In genomic region chr9:119031038-119031437, GRCm38 (mm10) we compare ENCODE assay signal across 24 mouse cellular contexts. TPM values are rescaled to one million over a fixed set of nuclear protein-coding genes. Genes with fewer than 3 reads are reported as not detected.
DNase-seq lines count a peak whose midpoint lies in the region; ATAC-seq and TF ChIP-seq lines count a peak whose summit lies in the region.
"Had no signal": no experiment of that assay in that cellular context is flagged by ENCODE, and none has a peak within 500 bp of the region (broad histone marks: within the 10 kb centered on the region; RNA-seq: fewer than 3 reads in every experiment).

No protein-coding gene starts in this region.

- H3K36me3 ChIP-seq in heart, postnatal 0 days (replicated peaks; ENCODE audit: control insufficient read depth, insufficient read depth, low read length) = peaks cover 20% of the 10 kb centered on the region
- peaks cover 39% of the 10 kb centered on the region for H3K36me3 ChIP-seq in heart, embryonic 12.5 days
- H3K36me3 ChIP-seq in liver, adult 2 months (ENCODE audit: control insufficient read depth, insufficient read depth, low read length) = no peaks in the 10 kb centered on the region
- H3K36me3 ChIP-seq in liver, embryonic 12.5 days = peaks cover 30% of the 10 kb centered on the region
- H3K36me3 ChIP-seq in limb, embryonic 13.5 days = peaks cover 58% of the 10 kb centered on the region
- H3K36me3 ChIP-seq: forebrain, embryonic 12.5 days; hindbrain, embryonic 12.5 days had no signal

- H3K4me1 ChIP-seq in heart, postnatal 0 days (ENCODE audit: control insufficient read depth, insufficient read depth) = no peaks in the 10 kb centered on the region
- H3K4me1 ChIP-seq in heart, embryonic 12.5 days (replicated peaks) = peaks cover 24% of the 10 kb centered on the region
- no peaks in the 10 kb centered on the region for H3K4me1 ChIP-seq in liver, adult 2 months (ENCODE audit: control insufficient read depth, insufficient read depth, low read length)
- no peaks in the 10 kb centered on the region for H3K4me1 ChIP-seq in liver, embryonic 12.5 days
- peaks cover 50% of the 10 kb centered on the region for H3K4me1 ChIP-seq in limb, embryonic 13.5 days
- H3K4me1 ChIP-seq: intestine, embryonic 15.5 days had no signal

- no peak for TF ChIP-seq POLR2A in liver, adult 2 months (IDR thresholded peaks at IDR 0.05; ENCODE audit: extremely low read depth, insufficient read depth, low read length)

- no peak for DNase-seq in heart, postnatal 0 days (ENCODE audit: low spot score)
- no peak for DNase-seq in liver, adult 2 months (ENCODE audit: extremely low read depth, low read depth, low spot score)
- no peak for DNase-seq in gastrocnemius, adult 8-10 months (ENCODE audit: low spot score in 2 of 2)
- DNase-seq: B cell, adult 2 months; cerebellum, adult 8-10 months; cerebellum, postnatal 25 days; forebrain, postnatal 0 days; layer of hippocampus, adult 9-11 months; liver, postnatal 0 days; lung, postnatal 36 days; right cerebral cortex, postnatal 25 days had no signal

- WGBS in heart, postnatal 0 days = 76% methylated on average over 4 of the region's 4 CpGs
- WGBS in heart, embryonic 12.5 days = 74% methylated on average over 4 of the region's 4 CpGs
- WGBS in liver, adult 2 months = 86% methylated on average over 4 of the region's 4 CpGs
- 71% methylated on average over 4 of the region's 4 CpGs for WGBS in liver, embryonic 12.5 days (ENCODE audit: insufficient replicate concordance)
- 77% methylated on average over 4 of the region's 4 CpGs for WGBS in limb, embryonic 13.5 days

- no peak overlapping the region for H3K9ac ChIP-seq in heart, postnatal 0 days (replicated peaks; ENCODE audit: low read depth, low read length)
- H3K9ac ChIP-seq in heart, embryonic 12.5 days = no peak overlapping the region
- no peak overlapping the region for H3K9ac ChIP-seq in liver, adult 2 months (ENCODE audit: low read depth, low read length)
- H3K9ac ChIP-seq in liver, embryonic 12.5 days = no peak overlapping the region
- no peak overlapping the region for H3K9ac ChIP-seq in limb, embryonic 13.5 days
- H3K9ac ChIP-seq: forebrain, embryonic 12.5 days; forebrain, postnatal 0 days; heart, embryonic 13.5 days; hindbrain, embryonic 12.5 days; intestine, embryonic 15.5 days; liver, postnatal 0 days; stomach, embryonic 15.5 days had no signal

- no peaks in the 10 kb centered on the region for H3K27me3 ChIP-seq in heart, postnatal 0 days (ENCODE audit: control insufficient read depth, insufficient read depth, low read length)
- H3K27me3 ChIP-seq in heart, embryonic 12.5 days (replicated peaks) = no peaks in the 10 kb centered on the region
- H3K27me3 ChIP-seq in liver, adult 2 months (ENCODE audit: control insufficient read depth, insufficient read depth, low read length) = no peaks in the 10 kb centered on the region
- H3K27me3 ChIP-seq in liver, embryonic 12.5 days (replicated peaks) = no peaks in the 10 kb centered on the region
- H3K27me3 ChIP-seq in limb, embryonic 13.5 days = no peaks in the 10 kb centered on the region
- H3K27me3 ChIP-seq: forebrain, embryonic 12.5 days; heart, embryonic 13.5 days; hindbrain, embryonic 12.5 days; intestine, embryonic 15.5 days; stomach, embryonic 15.5 days had no signal

- no peak for TF ChIP-seq CTCF in heart, postnatal 0 days (IDR thresholded peaks at IDR 0.05; ENCODE audit: low read depth)
- no peak for TF ChIP-seq CTCF in liver, adult 2 months (IDR thresholded peaks at IDR 0.05; ENCODE audit: low read depth, low read length)

- H3K9me3 ChIP-seq in heart, postnatal 0 days (replicated peaks; ENCODE audit: control insufficient read depth, low read length) = no peaks in the 10 kb centered on the region
- no peaks in the 10 kb centered on the region for H3K9me3 ChIP-seq in heart, embryonic 12.5 days (replicated peaks)
- no peaks in the 10 kb centered on the region for H3K9me3 ChIP-seq in liver, embryonic 12.5 days (replicated peaks)
- no peaks in the 10 kb centered on the region for H3K9me3 ChIP-seq in limb, embryonic 13.5 days
- H3K9me3 ChIP-seq: forebrain, embryonic 12.5 days; heart, embryonic 13.5 days; hindbrain, embryonic 12.5 days; intestine, embryonic 15.5 days; stomach, embryonic 15.5 days had no signal

- peak overlapping the region; percentile 47; the same call in 1 of the 2 replicates for H3K27ac ChIP-seq in heart, postnatal 0 days (ENCODE audit: low read depth)
- H3K27ac ChIP-seq in heart, embryonic 12.5 days (ENCODE audit: poor library complexity, severe bottlenecking) = no peak overlapping the region
- H3K27ac ChIP-seq in liver, adult 2 months (replicated peaks; ENCODE audit: insufficient read depth, low read depth, low read length) = 0 out of 2 replicates have a peak overlapping the region, but pooled peaks have one; percentile 38
- no peak overlapping the region for H3K27ac ChIP-seq in liver, embryonic 12.5 days
- peak overlapping the region; percentile 90; the same call in 1 of the 2 replicates for H3K27ac ChIP-seq in limb, embryonic 13.5 days
- H3K27ac ChIP-seq: hindbrain, embryonic 12.5 days; hindbrain, postnatal 0 days; intestine, embryonic 15.5 days; stomach, embryonic 15.5 days had no signal

- no peak overlapping the region for H3K4me3 ChIP-seq in heart, postnatal 0 days (ENCODE audit: low read depth, low read length)
- H3K4me3 ChIP-seq in heart, embryonic 12.5 days = no peak overlapping the region
- no peak overlapping the region for H3K4me3 ChIP-seq in liver, adult 2 months (ENCODE audit: insufficient read depth, low read depth, low read length)
- H3K4me3 ChIP-seq in liver, embryonic 12.5 days = no peak overlapping the region
- no peak overlapping the region for H3K4me3 ChIP-seq in limb, embryonic 13.5 days
- H3K4me3 ChIP-seq: erythroblast, embryonic 14.5 days; forebrain, embryonic 12.5 days; heart, embryonic 13.5 days; hindbrain, embryonic 12.5 days; intestine, embryonic 15.5 days; stomach, embryonic 15.5 days had no signal

- no peak for ATAC-seq in heart, postnatal 0 days (ENCODE audit: insufficient read depth, low read depth)
- no peak for ATAC-seq in heart, embryonic 12.5 days (ENCODE audit: insufficient number of reproducible peaks, low FRiP score)
- ATAC-seq in liver, embryonic 12.5 days = no peak
- ATAC-seq in limb, embryonic 13.5 days (ENCODE audit: low FRiP score, low read depth) = no peak
- ATAC-seq: forebrain, postnatal 0 days; hindbrain, postnatal 0 days; intestine, embryonic 15.5 days; liver, postnatal 0 days; midbrain, embryonic 16.5 days had no signal

- no peaks in the 10 kb centered on the region for H3K79me2 ChIP-seq in liver, adult 2 months (ENCODE audit: control insufficient read depth, insufficient read depth, low read length)

- H3K4me2 ChIP-seq in heart, postnatal 0 days (ENCODE audit: low read depth, low read length) = no peak overlapping the region
- H3K4me2 ChIP-seq in heart, embryonic 12.5 days = no peak overlapping the region
- H3K4me2 ChIP-seq in liver, embryonic 12.5 days = no peak overlapping the region
- no peak overlapping the region for H3K4me2 ChIP-seq in limb, embryonic 13.5 days (replicated peaks)
- H3K4me2 ChIP-seq: forebrain, embryonic 12.5 days; heart, embryonic 13.5 days; hindbrain, embryonic 12.5 days; intestine, embryonic 15.5 days; liver, embryonic 11.5 days; midbrain, embryonic 11.5 days; stomach, embryonic 15.5 days had no signal

- TF ChIP-seq EP300 in heart, postnatal 0 days (IDR thresholded peaks at IDR 0.05; ENCODE audit: low read depth) = no peak

RNA-seq across cellular contexts. Expression of gene Vill, which starts 21.5 kb away (rescaled TPM):
- 4.8 and 12.6 TPM in 2 replicates for total RNA-seq in heart, postnatal 0 days (2014; rRNA removed; ENCODE audit: low replicate concordance)
- 3.8 and 4.4 TPM in 2 replicates for polyA plus RNA-seq in heart, postnatal 0 days (2015; fragmentation: Nextera tagmentation; extraction: Ambion mirVana)
- polyA plus RNA-seq in heart, embryonic 12.5 days (2016; fragmentation: Nextera tagmentation; extraction: Ambion mirVana) = 14.3 and 15.3 TPM in 2 replicates
- total RNA-seq in liver, adult 2 months (2014; rRNA removed) = 2.3 and 3.0 TPM in 2 replicates
- 0.50 and 1.2 TPM in 2 replicates for polyA plus RNA-seq in liver, adult 2 months (2012; rRNA removed)
- polyA plus RNA-seq in liver, embryonic 12.5 days (2016; fragmentation: Nextera tagmentation; extraction: Ambion mirVana) = 12.1 and 12.7 TPM in 2 replicates
- 31.6 and 35.2 TPM in 2 replicates for polyA plus RNA-seq in limb, embryonic 13.5 days (2015; fragmentation: Nextera tagmentation; extraction: Ambion mirVana)
- total RNA-seq in gastrocnemius, adult 8-10 months (2022) = under 1 TPM; 0.22 to 0.54 (median 0.37) TPM
- polyA plus RNA-seq: erythroblast, embryonic 14.5 days had no signal

Comparison
In these comparisons a context has a peak if more than half of its experiments do, and no peak if none do; other contexts are left out.
1. H3K27ac ChIP-seq: peak in heart, postnatal 0 days (single experiment), liver, adult 2 months (single experiment) and limb, embryonic 13.5 days (single experiment); none in heart, embryonic 12.5 days (single experiment) and liver, embryonic 12.5 days (single experiment).